Mouse (Mus musculus): Measurements from ENCODE around the gene Nxn. TPM values are rescaled to one million over a fixed set of nuclear protein-coding genes. Genes with fewer than 3 reads are reported as not detected.

The Nxn gene
- polyA plus RNA-seq, 1 experiment from 2014 or later = 31.5 TPM

DNA sequence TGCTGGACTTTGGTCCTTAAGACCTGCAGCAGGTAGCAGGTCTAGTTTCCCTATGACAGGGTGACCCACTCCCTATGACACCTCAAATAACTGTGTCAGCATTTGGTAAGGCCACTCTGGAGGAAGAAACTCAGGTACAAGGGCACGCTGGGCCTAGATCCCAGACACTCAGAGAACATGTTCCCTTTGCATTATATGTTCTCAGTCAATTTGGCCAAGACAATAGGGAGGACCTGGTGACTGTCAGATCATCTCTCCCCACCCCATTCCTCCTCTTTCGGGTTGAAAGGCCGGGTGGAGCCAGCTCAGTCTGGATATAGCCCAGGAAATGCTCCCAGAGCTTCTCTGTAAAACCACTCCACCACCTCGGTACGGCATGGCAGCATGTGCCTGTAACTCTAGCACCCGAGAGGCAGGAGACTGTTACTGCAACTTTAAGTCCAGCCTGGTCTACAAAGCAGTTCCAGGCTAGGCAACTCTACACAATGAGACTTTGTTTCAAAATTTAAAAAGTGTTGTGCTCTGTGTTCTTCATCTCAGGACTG is 130.3 kb downstream of the Nxn start:
- Histone ChIP-seq H3K9me3 (ENCODE audit: low read depth, low read length) (no peaks in the 10 kb centered on the region), H3K27ac (ENCODE audit: low read depth) (no peak overlapping the region), H3K4me2 (no peak overlapping the region), H3K4me1 (ENCODE audit: insufficient read depth) (no peaks in the 10 kb centered on the region), H3K36me3 (ENCODE audit: insufficient read depth) (peaks cover 17% of the 10 kb centered on the region), H3K9ac (no peak overlapping the region), H3K27me3 (ENCODE audit: insufficient read depth, low read length) (no peaks in the 10 kb centered on the region), H3K4me3 (ENCODE audit: low read depth, low read length) (no peak overlapping the region)
- TF ChIP-seq CTCF (IDR thresholded peaks at IDR 0.05; ENCODE audit: low read depth) = no peak
- DNase-seq (no peak), ATAC-seq (ENCODE audit: insufficient read depth) (no peak)
- 74% methylated on average over 6 of the region's 6 CpGs for WGBS

DNA sequence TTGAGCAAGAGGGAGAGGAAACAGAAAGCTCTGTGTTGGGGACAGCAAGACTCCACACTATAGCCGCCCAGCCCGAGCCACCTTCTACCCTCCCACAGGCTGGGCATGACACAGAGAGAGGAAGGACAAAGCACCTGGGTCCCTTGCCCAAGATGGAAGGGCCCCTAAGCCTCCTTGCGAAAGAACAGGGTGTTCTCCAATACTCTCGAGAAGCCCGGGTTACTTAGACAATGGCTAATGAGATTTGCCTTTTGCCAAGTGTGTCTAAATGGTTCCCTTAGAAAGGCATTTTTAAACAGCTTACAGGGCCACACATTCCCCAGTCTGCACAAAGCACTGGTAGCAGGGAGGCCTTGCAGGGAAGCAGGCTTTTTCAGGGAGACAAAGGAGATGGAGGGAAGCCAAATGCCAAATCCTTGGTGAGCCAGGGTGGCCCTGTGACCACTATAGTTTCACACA is 130.9 kb downstream of the Nxn start:
- no peaks in the 10 kb centered on the region for H3K27me3 ChIP-seq (ENCODE audit: insufficient read depth, low read length)
- H3K4me2 ChIP-seq = no peak overlapping the region
- no peak overlapping the region for H3K9ac ChIP-seq
- H3K27ac ChIP-seq (ENCODE audit: low read depth) = no peak overlapping the region
- no peak for DNase-seq
- no peaks in the 10 kb centered on the region for H3K9me3 ChIP-seq (ENCODE audit: low read depth, low read length)
- no peak overlapping the region for H3K4me3 ChIP-seq (ENCODE audit: low read depth, low read length)
- TF ChIP-seq CTCF (IDR thresholded peaks at IDR 0.05; ENCODE audit: low read depth) = no peak
- no peaks in the 10 kb centered on the region for H3K4me1 ChIP-seq (ENCODE audit: insufficient read depth)
- ATAC-seq (ENCODE audit: insufficient read depth) = no peak
- 58% methylated on average over 5 of the region's 5 CpGs for WGBS
- peaks cover 11% of the 10 kb centered on the region for H3K36me3 ChIP-seq (ENCODE audit: insufficient read depth)

- no peaks in the 10 kb centered on the region for H3K27me3 ChIP-seq (ENCODE audit: insufficient read depth, low read length)
- TF ChIP-seq CTCF (IDR thresholded peaks at IDR 0.05; ENCODE audit: low read depth) = no peak
- H3K9ac ChIP-seq = no peak overlapping the region
- no peak for ATAC-seq (ENCODE audit: insufficient read depth)
- H3K4me2 ChIP-seq = no peak overlapping the region
- no peaks in the 10 kb centered on the region for H3K9me3 ChIP-seq (ENCODE audit: low read depth, low read length)
- H3K4me3 ChIP-seq (ENCODE audit: low read depth, low read length) = no peak overlapping the region
- DNase-seq = no peak
- H3K36me3 ChIP-seq (ENCODE audit: insufficient read depth) = peaks cover 11% of the 10 kb centered on the region
- no peaks in the 10 kb centered on the region for H3K4me1 ChIP-seq (ENCODE audit: insufficient read depth)
- no peak overlapping the region for H3K27ac ChIP-seq (ENCODE audit: low read depth)
- 61% methylated on average over 7 of the region's 7 CpGs for WGBS
Measured at GRCm38 (mm10) chr11:76267550-76267949, 131.4 kb downstream of the Nxn start.

DNA sequence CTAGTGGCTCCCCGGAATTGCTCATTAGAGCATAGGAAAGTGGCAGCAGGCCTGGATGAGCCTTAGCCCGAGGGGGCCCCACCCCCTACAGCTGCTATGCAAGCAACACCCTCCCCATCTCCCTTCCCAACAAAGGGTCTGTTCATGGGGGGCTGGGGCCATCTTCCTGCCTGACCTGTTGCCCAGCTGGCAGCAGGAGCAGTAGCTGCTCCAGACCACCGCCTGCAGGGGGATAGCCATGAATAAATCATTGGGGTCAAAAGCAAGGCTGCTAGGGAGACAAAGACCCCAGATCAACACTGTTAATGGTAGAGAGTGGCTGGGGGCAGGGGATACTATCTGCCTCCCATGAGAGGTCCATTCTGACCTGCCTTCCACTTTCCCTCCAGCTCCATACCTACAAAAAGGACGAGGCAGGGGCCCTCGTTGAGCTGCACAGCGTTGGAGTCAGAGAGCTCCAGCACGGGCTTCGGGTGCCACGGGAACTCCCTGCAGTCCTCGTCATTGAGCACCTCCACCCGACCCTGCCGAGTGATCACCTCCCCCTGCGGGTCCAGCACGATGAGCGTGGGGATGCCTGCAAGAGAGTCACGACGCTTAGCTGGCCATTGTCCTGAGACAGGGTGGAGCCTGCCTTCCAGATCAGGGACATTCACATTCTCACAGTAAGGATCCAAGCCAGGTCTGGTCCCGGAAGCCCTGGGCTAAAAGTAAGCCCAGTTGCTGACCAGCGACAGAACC is 136.2 kb downstream of the Nxn start:
- DNase-seq (no peak), ATAC-seq (ENCODE audit: insufficient read depth) (no peak)
- WGBS = 24% methylated on average over 19 of the region's 19 CpGs

GRCm38 (mm10) chr11:76261224-76261623 is 137.7 kb downstream of the Nxn start:
- H3K9ac ChIP-seq = no peak overlapping the region
- ATAC-seq (ENCODE audit: insufficient read depth) (no peak), DNase-seq (no peak)
- H3K9me3 ChIP-seq (ENCODE audit: low read depth, low read length) = no peaks in the 10 kb centered on the region
- no peak overlapping the region for H3K4me2 ChIP-seq
- TF ChIP-seq CTCF (IDR thresholded peaks at IDR 0.05; ENCODE audit: low read depth) = no peak
- no peak overlapping the region for H3K4me3 ChIP-seq (ENCODE audit: low read depth, low read length)
- H3K27me3 ChIP-seq (ENCODE audit: insufficient read depth, low read length) = no peaks in the 10 kb centered on the region
- no peaks in the 10 kb centered on the region for H3K4me1 ChIP-seq (ENCODE audit: insufficient read depth)
- peaks cover 20% of the 10 kb centered on the region; the same call in 1 of the 2 replicates for H3K36me3 ChIP-seq (ENCODE audit: insufficient read depth)
- WGBS = 79% methylated on average over 12 of the region's 12 CpGs
- H3K27ac ChIP-seq (ENCODE audit: low read depth) = no peak overlapping the region

More for the DNA sequence above, 136.2 kb downstream of the Nxn start:
- no peak overlapping the region for H3K9ac ChIP-seq
- no peak for TF ChIP-seq CTCF (IDR thresholded peaks at IDR 0.05; ENCODE audit: low read depth)
- no peaks in the 10 kb centered on the region for H3K9me3 ChIP-seq (ENCODE audit: low read depth, low read length)
- H3K36me3 ChIP-seq (ENCODE audit: insufficient read depth) = 0 out of 2 replicates have a peak, but pooled peaks cover 17% of the 10 kb centered on the region
- H3K27ac ChIP-seq (ENCODE audit: low read depth) = no peak overlapping the region
- no peaks in the 10 kb centered on the region for H3K27me3 ChIP-seq (ENCODE audit: insufficient read depth, low read length)
- H3K4me3 ChIP-seq (ENCODE audit: low read depth, low read length) = no peak overlapping the region
- no peak overlapping the region for H3K4me2 ChIP-seq
- H3K4me1 ChIP-seq (ENCODE audit: insufficient read depth) = no peaks in the 10 kb centered on the region

DNA sequence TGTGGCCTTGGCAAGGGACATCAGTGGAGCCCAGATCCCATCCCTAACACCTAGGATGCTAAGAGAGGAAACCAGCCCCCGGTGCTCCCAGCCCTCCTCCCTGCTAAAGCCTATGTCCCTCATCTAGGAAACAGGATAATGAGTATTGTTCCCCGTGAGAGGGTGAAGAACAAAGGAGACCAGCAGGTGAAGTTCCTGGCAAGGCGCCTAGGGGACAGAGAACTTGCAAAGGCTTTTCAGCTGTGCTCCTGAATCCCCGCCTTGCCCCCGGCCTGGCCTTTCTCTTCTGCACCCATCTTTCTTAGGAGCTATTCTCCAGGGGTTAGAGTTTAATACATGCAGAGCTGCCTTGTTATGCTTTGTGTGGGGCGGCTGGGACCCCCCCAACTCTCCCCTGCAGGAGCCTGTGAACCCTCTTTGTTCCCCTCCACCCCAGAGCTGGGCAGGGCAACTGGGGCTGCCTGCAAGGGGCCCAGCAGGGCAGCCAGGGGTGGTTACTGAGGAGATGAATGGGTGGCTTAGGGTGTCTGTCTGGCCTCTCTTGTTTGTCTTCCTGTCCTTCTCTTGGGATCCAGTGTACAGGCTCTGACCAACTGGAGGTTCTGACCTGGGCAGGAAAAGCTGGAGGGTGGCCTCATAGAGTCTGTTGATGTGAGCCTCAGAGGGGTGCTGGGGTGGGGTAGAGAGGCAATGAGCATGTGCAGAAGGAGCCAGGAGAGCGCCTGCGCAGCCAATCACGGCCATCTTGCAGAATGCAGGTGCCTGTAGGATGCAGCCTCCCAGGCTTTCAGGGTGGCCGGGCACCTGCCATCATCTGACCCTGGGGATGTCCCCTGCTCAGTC is 138.5 kb downstream of the Nxn start:
- H3K36me3 ChIP-seq (ENCODE audit: insufficient read depth) = peaks cover 20% of the 10 kb centered on the region; the same call in 1 of the 2 replicates
- no peak overlapping the region for H3K4me2 ChIP-seq
- ATAC-seq (ENCODE audit: insufficient read depth) (no peak), DNase-seq (no peak)
- no peaks in the 10 kb centered on the region for H3K4me1 ChIP-seq (ENCODE audit: insufficient read depth)
- TF ChIP-seq CTCF (IDR thresholded peaks at IDR 0.05; ENCODE audit: low read depth) = no peak
- 73% methylated on average over 10 of the region's 10 CpGs for WGBS
- no peak overlapping the region for H3K4me3 ChIP-seq (ENCODE audit: low read depth, low read length)
- H3K9me3 ChIP-seq (ENCODE audit: low read depth, low read length) = no peaks in the 10 kb centered on the region
- H3K9ac ChIP-seq = no peak overlapping the region
- H3K27ac ChIP-seq (ENCODE audit: low read depth) = no peak overlapping the region
- no peaks in the 10 kb centered on the region for H3K27me3 ChIP-seq (ENCODE audit: insufficient read depth, low read length)

DNA sequence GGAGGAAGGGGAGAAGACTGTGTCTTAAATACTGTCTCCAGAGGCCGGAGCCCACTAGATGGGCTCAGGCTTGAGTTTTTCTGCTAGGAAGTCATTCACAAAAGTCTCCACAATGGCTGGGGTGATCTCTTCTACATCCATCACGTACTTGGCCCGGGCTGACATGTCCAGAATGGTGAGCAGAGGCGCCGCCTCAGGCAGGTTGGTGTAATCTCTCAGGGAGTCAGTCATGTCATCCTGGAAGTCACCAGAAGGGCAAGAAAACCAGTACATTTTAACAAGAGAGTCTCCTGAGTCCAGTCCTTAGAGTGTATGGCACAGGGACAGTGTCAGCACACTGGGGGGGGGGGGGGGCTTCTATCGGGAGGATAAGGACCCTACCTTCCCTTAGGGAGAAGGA is 140.4 kb downstream of the Nxn start:
- 64% methylated on average over 6 of the region's 6 CpGs for WGBS
- no peaks in the 10 kb centered on the region for H3K27me3 ChIP-seq (ENCODE audit: insufficient read depth, low read length)
- no peaks in the 10 kb centered on the region for H3K4me1 ChIP-seq (ENCODE audit: insufficient read depth)
- no peaks in the 10 kb centered on the region for H3K9me3 ChIP-seq (ENCODE audit: low read depth, low read length)
- DNase-seq (no peak), ATAC-seq (ENCODE audit: insufficient read depth) (no peak)
- no peak overlapping the region for H3K9ac ChIP-seq
- no peak overlapping the region for H3K4me3 ChIP-seq (ENCODE audit: low read depth, low read length)
- peaks cover 20% of the 10 kb centered on the region; the same call in 1 of the 2 replicates for H3K36me3 ChIP-seq (ENCODE audit: insufficient read depth)
- no peak overlapping the region for H3K27ac ChIP-seq (ENCODE audit: low read depth)
- H3K4me2 ChIP-seq = no peak overlapping the region
- TF ChIP-seq CTCF (IDR thresholded peaks at IDR 0.05; ENCODE audit: low read depth) = no peak
